Mouse (Mus musculus) lung, postnatal 25 days (tissue): ENCODE results near the gene Panx1.

Experiments used
- DNase-seq: peaks from one replicate; pipeline ENCODE4 v3.0.0; 2022; ENCODE audit warnings: low spot score

Gene Panx1

GRCm38 (mm10) chr9:15045084-15045669, at the start of gene Panx1:
Panx1 (minus strand) TSS chr9:15045478.
- peak; percentile 67 for DNase-seq

GRCm38 (mm10) chr9:15068686-15069295, 23.5 kb upstream of the Panx1 start:
- no peak for DNase-seq

DNA sequence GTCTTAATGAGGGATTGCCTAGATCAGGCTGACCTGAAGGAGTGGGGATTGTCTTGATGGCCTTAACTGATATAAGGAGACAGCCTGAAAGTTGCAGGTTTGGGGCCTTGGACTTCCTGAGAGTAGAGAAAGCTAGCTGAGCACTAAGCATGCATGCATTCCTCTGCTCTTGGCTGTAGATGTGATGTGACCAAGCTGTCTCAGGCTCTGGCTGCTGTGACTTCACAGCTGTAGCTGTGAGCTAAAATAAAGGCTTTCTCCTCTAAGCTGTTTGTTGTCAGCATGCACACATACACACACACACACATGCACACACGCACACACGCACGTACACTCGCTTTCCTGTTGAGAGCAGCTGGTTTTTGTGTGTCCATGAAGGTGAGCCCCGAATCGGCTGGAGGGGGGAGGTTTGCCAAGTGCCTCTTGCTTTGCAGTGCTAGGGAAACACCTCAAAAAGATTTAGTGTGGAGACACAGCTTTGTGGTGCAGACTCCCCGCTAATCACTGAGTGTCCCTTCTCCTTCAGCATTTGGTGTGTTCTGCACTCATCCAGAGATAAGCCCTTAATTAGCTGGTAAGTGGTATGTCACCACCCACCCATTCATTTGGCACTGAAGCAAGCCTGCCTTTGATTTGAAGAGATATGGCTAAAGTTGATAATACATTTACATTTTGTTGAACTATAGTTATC, 22.9 kb upstream of the Panx1 start:
- DNase-seq: no peak

DNA sequence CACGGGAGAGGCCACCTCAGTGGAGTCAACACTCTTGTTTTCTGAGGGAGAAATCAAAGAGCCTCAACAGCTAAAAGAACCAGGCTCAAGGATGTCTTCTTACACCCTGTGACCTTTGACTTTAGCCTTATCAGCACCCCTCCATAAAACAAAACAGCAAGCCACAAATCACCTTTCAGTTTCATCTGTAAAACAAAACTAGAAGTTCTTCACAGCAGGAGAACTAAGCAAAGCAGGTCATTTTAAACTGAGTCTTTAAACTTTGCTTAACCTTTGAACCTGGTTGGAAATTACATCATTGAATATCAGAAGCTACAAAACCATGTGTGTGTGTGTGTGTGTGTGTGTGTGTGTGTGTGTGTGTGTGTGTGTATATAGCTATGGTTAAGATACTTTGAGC, 18.9 kb upstream of the Panx1 start:
- no peak for DNase-seq

DNA sequence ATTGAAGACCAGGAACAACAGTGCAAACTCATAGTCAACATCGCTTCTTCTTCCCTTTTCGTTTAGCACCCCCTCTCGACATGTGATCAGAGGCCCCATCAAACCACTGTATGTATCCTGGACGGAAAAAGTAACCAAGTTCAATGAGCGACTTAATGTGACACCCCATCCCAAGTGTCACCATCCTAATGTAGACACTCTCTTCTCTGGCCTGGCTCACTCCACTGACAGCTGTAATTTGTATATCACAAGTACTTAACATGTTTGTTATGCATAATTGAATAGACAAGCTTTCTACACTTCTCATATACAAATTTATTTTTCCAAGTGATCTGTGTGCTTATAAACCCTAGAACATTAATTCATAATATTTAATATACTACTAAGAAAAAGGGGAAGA, 15.6 kb upstream of the Panx1 start:
- no peak for DNase-seq

GRCm38 (mm10) chr9:15060026-15060425, 14.7 kb upstream of the Panx1 start:
- DNase-seq: no peak

DNA sequence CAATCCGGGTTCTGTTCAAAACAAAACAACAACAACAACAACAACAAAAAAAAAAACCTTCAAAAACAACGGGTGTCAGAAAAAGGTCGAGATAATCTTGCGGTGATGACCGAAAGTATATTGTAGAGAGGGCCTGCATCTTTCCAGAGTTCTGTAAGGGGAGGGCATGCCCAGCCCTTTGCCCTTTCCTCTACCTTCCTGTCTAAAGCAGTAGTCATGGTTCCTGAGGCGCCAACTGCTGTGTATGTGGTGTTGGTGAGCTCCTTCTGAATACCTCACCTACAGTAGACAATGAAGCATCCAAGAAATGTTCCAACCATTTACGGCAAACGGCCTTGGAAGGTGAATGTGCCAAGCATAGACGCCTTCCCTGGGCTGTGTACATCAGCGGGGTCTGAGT, 462 bp upstream of the Panx1 start:
- DNase-seq: no peak

- DNase-seq: no peak
These were observed 741 bp downstream of the Panx1 start for GRCm38 (mm10) chr9:15044391-15045083.

GRCm38 (mm10) chr9:15041556-15041955, 3.7 kb downstream of the Panx1 start:
- no peak for DNase-seq

DNA sequence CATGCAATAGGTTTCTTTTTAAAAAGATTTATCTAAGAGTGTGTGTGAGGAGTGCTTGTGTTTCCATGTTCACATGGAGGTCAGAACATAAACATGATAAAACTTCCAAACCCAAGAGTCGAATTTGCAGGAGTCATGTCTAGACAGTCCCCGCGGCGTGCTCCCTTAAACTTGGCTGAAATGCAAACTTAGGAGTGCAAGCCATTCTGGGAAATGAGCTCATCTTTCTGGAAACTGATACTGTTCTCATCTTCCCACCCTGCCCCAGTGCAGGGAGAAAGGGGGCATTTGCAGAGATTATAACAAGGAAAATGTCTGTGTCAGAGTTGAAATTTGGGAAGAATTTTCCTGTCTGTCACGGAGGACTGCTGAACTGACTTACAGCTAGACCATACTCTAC, 5.4 kb downstream of the Panx1 start:
- no peak for DNase-seq

GRCm38 (mm10) chr9:15037704-15038103, 7.6 kb downstream of the Panx1 start:
- no peak for DNase-seq

DNA sequence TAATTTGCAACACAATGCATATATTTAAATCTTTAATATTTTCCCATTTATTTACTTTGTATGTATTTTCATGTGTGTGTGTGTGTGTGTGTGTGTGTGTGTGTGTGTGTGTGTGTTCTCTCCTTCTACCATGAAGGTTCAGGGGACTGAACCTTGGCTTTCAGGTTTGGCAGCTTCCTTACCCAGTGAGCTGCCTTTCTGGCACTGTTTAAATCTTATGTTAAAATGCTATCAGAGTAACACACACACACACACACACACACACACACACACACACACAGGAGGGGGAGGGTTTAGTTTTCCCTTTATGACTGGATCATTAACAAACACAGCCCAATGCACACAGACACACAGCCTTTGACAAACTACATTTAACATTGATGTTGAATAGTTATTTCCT, 8.0 kb downstream of the Panx1 start:
- no peak for DNase-seq

DNA sequence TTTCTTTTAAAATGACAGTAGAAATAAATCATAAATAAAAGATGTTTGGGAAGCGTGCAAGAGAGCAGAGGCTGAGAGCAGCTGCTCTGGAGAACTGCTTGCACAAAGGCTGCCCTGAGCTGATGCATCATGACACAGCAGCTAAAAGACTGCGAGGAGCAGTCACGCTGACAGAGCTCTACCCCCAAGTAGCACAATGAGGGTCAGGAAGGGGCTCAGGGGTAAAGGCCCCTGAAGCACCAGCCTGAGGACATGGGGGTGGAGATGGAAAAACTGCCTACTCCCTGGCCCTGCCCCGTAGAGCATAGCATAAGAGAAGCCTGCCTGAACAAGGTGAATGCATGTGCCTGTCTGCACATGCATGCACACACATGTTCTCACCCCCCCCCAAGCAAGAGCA, 8.5 kb downstream of the Panx1 start:
- no peak for DNase-seq

DNA sequence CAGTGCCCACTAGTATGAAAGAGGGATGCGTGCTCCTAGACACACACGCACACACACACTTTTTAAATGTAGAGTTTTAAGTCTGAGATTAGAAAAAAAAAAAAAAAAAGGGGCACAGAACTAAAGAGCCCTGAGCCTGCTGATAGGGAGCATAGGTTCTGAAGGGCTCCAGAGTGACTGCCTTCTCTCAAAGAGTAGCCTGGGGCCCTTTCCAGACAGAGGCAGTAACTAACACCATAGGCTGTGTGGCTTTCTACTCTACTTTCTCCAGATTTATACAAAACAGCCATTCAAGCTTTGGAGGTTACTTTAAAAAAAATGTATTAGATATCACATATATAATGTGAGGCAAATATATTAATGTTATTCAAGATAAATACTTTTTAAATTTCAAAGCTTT, 8.9 kb downstream of the Panx1 start:
- no peak for DNase-seq

DNA sequence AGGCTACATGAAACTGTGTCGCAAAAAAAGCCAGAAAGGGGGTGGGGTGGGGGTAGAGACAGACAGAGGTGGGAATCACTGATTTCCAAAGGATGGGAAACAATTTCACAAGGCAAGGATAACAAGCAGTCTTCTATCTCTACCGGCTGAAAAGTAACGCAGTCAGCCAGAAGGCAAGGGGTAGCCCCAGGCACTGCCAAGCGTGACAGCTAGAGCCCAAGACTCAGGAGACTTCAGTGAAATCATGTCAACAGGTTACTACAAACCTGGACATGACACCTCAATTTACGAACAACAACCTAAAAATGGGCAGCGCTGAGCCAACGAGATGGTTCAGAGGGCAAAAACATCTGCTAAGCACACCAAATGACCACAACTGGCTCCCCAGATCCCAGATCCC, 9.3 kb downstream of the Panx1 start:
- DNase-seq: no peak

DNA sequence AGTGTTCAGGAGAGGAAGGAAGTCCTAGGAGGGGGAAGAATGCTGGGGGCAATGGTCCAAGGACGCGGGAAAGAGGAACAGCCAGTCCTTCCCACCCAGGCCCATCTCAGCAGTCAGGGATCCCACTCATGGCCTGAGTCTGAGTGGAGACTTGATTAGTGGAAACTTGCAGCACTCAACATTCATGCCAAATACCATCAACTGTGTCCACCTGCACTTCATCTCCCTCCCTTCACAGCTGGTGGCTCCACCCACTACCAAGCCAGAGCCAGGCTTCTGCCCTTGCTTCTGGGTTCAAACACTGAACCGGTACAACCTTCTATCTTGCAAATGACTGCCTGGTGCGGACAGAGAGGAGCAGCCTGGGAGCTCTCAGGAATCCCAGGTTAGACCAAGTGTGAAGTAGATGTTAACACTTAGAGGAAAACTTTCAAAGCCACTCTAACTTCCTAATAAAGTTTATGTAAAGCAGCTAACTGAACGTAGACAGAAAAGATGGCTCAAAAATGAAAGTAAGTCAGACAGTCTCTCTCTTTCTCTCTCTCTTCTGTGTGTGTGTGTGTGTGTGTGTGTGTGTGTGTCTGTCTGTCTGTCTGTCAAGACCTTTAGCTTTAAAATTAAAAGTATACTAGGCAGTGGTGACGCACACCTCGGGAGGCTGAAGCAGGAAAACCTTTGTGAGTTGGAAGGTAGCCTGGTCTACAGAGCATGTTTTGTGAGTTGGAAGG, 10.6 kb downstream of the Panx1 start:
- peak; percentile 66 for DNase-seq

DNA sequence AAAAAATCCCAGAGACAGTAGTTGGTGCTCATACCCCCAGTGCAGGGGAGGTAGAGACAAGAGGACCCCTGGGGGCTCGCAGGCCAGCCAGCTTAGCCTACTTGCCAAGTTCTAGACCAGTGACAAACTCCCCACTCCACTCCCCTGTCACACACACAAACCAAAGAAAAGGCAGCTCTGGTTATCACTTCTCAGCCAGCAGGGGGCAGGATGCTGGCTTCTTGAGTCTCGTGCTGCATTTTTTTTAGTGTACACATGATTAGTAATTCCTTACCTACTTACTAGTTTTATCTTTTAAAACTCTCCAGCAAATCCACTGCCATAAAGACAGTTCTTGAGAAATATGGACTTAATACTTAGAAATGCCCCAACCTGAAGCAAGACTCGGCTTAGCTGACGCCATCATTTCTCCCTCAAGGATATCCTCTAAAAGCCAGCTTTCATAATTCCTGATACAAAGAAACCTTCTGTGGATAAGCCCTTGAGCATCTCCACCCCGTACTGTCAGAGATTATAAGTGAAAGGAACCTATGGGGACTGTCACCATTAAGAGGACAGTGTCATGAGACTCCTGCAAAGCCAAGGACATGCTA, 11.6 kb downstream of the Panx1 start:
- DNase-seq: peak; percentile 39

GRCm38 (mm10) chr9:15032797-15033196, 12.5 kb downstream of the Panx1 start:
- no peak for DNase-seq

DNA sequence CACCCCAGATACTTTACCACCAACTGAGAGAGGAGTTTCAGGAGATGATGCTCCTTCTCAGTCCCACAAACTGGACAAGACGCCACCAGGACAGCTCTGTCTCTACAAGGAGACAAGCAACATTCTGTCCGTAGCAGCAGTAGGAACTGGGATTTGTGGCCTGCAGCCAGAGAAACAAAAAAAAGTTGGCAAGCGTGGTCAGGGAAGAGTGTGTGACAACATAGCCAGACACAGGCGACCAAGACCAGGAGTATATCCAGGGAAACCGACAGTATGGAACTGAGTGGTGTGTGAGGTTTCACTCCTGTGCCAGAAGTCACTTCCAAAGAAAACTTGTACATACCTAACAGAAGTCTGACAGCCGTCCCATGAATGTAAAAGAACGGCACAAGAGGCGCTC, 14.5 kb downstream of the Panx1 start:
- peak; percentile 38 for DNase-seq

DNA sequence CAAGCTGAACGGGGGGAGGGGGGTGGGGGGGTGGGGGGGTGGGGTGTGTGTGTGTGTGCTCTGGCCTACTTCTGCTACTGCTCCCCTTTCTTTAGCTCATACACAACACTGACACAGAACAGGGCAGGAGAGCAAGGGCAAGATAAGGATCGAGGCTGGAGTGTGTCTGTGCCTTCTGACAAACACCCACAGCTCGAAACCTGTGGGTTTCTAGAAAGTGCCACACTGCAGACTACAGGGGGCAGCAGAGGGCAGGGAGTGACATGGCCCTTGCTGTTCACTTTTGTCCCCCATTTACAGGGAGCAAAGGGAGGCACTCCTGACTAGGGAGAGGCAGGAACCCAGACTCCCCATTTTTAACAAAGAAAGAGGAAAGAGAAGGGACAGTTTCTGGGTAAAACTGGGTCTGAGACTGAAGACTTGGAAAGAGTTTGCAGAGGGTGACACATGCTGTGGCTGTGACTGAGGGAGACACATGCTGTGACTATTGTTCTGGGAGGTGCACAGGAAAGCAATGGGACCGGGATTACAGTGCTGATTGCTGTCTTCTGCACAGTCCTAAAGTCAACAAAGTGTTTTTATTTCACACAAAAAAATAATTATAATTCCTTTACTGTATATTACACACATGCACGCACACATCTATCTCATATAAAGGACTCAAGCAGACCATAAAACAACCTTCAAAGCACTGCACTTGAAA, 16.1 kb downstream of the Panx1 start:
- peak; percentile 32 for DNase-seq

DNA sequence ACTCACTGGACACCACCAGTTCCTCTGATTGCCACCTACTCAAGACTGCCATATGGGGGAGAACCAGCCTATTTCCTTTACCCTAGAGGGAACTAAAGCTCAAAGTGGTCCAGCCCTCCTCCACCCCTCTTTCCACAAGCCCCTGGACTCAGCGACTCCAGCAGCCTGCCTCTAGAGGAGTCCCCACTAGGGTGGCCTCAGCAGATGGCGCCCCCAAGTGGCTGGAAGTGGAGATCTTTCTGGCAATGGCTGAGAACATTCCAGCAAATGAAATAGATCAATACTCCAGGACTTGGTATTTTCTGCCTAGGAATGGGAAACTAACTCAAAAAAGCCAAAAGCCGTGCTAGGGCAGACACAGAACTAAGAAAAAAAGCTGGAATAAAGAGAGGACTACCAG, 17.6 kb downstream of the Panx1 start:
- no peak for DNase-seq
